Mouse (Mus musculus): ENCODE results near the gene Pramel7.
"Not testable (repeated sequence)": the region's sequence is repeated elsewhere in the genome, so short reads cannot be mapped to it uniquely, and the experiment has no call there.

DNA sequence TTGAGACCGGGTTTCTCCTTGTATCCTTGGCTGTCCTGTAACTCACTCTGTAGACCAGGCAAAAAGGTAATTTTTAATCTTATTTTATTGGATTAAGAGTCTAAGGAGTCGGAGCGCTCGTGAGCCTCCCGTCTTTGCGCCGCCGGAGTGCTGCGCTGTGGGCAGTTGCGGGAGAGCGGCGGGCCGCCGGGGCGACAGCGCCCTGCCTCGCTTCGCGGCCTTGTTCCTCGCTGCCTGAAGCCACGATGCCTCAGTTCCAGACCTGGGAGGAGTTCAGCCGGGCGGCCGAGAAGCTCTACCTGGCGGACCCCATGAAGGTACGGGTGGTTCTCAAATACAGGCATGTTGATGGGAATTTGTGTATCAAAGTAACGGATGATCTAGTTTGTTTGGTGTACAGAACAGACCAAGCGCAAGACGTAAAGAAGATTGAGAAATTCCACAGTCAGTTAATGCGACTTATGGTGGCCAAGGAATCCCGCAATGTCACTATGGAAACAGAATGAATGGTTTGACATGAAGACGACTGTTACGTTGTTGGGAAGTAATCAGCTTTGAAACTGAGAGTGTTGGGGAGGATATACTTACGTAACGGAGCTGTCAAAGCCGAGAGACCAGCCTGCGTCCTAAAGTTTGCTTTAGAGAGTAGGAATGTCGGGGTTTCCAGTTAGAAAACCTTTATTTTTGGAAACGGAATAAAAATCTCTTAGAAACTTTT, 29.2 kb upstream of the Pramel7 start:
- not testable (repeated sequence) for TF ChIP-seq CTCF (conservative IDR thresholded peaks at IDR 0.05; ENCODE audit: low read length); NANOG (IDR thresholded peaks at IDR 0.05; ENCODE audit: borderline replicate concordance, low read length); POU5F1 (IDR thresholded peaks at IDR 0.05; ENCODE audit: borderline replicate concordance, low read length)

Measured in E14TG2a.4 (cell line).